Mouse (Mus musculus): ENCODE measurements around the gene Lcn9. TPM values are rescaled to one million over a fixed set of nuclear protein-coding genes. Genes with fewer than 3 reads are reported as not detected.
A peak's percentile ranks its signal among the peaks of the same experiment; 100 is the strongest.

Gene Lcn9
- total RNA-seq, 2 experiments from 2014 or later, result not detected

- intact Hi-C loops (cut with DNase I), result no loop called here
- peak in 1 of 2 experiments; percentile 34 for DNase-seq (ENCODE audit: extremely low spot score in 1 of 2, low spot score in 2 of 2)
These were observed 19.8 kb downstream of the Lcn9 start for GRCm38 (mm10) chr2:25842758-25843157.

- no peak for DNase-seq (ENCODE audit: extremely low spot score in 1 of 2, low spot score in 2 of 2)
- intact Hi-C loops (cut with DNase I), result no loop called here
These were observed 21.1 kb downstream of the Lcn9 start for GRCm38 (mm10) chr2:25844097-25844496.

GRCm38 (mm10) chr2:25846516-25846915 lies 23.6 kb downstream of the Lcn9 start:
- intact Hi-C loops (cut with DNase I), result no loop called here

GRCm38 (mm10) chr2:25847226-25847625 lies 24.3 kb downstream of the Lcn9 start, which contains the start of gene Sohlh1:
Gene Sohlh1, minus strand, starts transcription at chr2:25847248.
- intact Hi-C loops (cut with DNase I), result no loop called here
- no peak for DNase-seq (ENCODE audit: extremely low spot score in 1 of 2, low spot score in 2 of 2)

More at GRCm38 (mm10) chr2:25846516-25846915, 23.6 kb downstream of the Lcn9 start:
- DNase-seq (ENCODE audit: extremely low spot score in 1 of 2, low spot score in 2 of 2), result no peak

- intact Hi-C loops (cut with DNase I), result no loop called here
- peak in 1 of 2 experiments; percentile 64 for DNase-seq (ENCODE audit: extremely low spot score in 1 of 2, low spot score in 2 of 2)
These were observed 27.4 kb downstream of the Lcn9 start for GRCm38 (mm10) chr2:25850330-25850729.

- intact Hi-C loops (cut with DNase I), result no loop called here
- peak; percentile 78 to 79 for DNase-seq (ENCODE audit: extremely low spot score in 1 of 2, low spot score in 2 of 2)
These were observed 29.7 kb downstream of the Lcn9 start for GRCm38 (mm10) chr2:25852626-25853025.

- no peak for DNase-seq (ENCODE audit: extremely low spot score in 1 of 2, low spot score in 2 of 2)
- intact Hi-C loops (cut with DNase I), result no loop called here
These were observed 31.0 kb downstream of the Lcn9 start for GRCm38 (mm10) chr2:25853998-25854397.

- intact Hi-C loops (cut with DNase I), result no loop called here
- DNase-seq (ENCODE audit: extremely low spot score in 1 of 2, low spot score in 2 of 2), result no peak
These were observed 36.9 kb downstream of the Lcn9 start for GRCm38 (mm10) chr2:25859891-25860290.

GRCm38 (mm10) chr2:25862038-25862437 lies 39.1 kb downstream of the Lcn9 start:
- DNase-seq (ENCODE audit: extremely low spot score in 1 of 2, low spot score in 2 of 2), result peak in 1 of 2 experiments; percentile 37
- intact Hi-C loops (cut with DNase I), result no loop called here

GRCm38 (mm10) chr2:25862696-25863270 lies 39.8 kb downstream of the Lcn9 start:
- peak in 1 of 2 experiments; percentile 45 for DNase-seq (ENCODE audit: extremely low spot score in 1 of 2, low spot score in 2 of 2)
- intact Hi-C loops (cut with DNase I), result no loop called here

GRCm38 (mm10) chr2:25863337-25864131 lies 40.6 kb downstream of the Lcn9 start, which contains the start of gene Kcnt1:
Gene Kcnt1, plus strand, starts transcription at chr2:25863734.
- peak in 1 of 2 experiments; percentile 71 for DNase-seq (ENCODE audit: extremely low spot score in 1 of 2, low spot score in 2 of 2)
- intact Hi-C loops (cut with DNase I), result loop anchor here (2.0 kb wide), 1 partner anchor 51 kb away; no protein-coding TSS in a partner anchor

- DNase-seq (ENCODE audit: extremely low spot score in 1 of 2, low spot score in 2 of 2), result no peak
- intact Hi-C loops (cut with DNase I), result loop anchor here (2.0 kb wide), 1 partner anchor 51 kb away; no protein-coding TSS in a partner anchor
These were observed 41.3 kb downstream of the Lcn9 start for GRCm38 (mm10) chr2:25864230-25864629.

GRCm38 (mm10) chr2:25865412-25865811 lies 42.5 kb downstream of the Lcn9 start:
- peak; percentile 66 to 81 for DNase-seq (ENCODE audit: extremely low spot score in 1 of 2, low spot score in 2 of 2)
- intact Hi-C loops (cut with DNase I), result loop anchor here (2.0 kb wide), 1 partner anchor 49 kb away; no protein-coding TSS in a partner anchor

GRCm38 (mm10) chr2:25866656-25867055 lies 43.7 kb downstream of the Lcn9 start:
- no peak for DNase-seq (ENCODE audit: extremely low spot score in 1 of 2, low spot score in 2 of 2)
- intact Hi-C loops (cut with DNase I), result no loop called here

Other genes starting within 250 kb of the Lcn9 start
- 1 to 10 TPM; 1.7 to 2.2 TPM for gene Mamdc4, start 248.3 kb upstream of the Lcn9 start, total RNA-seq (2021)
- gene Phpt1, start 247.9 kb upstream of the Lcn9 start, total RNA-seq (2021), result 100 to 1,000 TPM; 103 to 105 TPM
- gene Ajm1, start 241.4 kb upstream of the Lcn9 start, total RNA-seq (2021), result 100 to 1,000 TPM; 104 to 108 TPM
- 10 to 100 TPM; 81.8 to 96.7 TPM for gene Rabl6, start 214.6 kb upstream of the Lcn9 start, total RNA-seq (2021)
- gene Ccdc183, start 205.5 kb upstream of the Lcn9 start, total RNA-seq (2021), result not detected
- 10 to 100 TPM; 20.5 to 24.5 TPM for gene Tmem141, start 201.1 kb upstream of the Lcn9 start, total RNA-seq (2021)
- gene Fcna, start 195.1 kb upstream of the Lcn9 start, total RNA-seq (2021), result under 1 TPM; 0.69 to 0.99 TPM
- not detected for gene Lcn8, start 170.0 kb upstream of the Lcn9 start, total RNA-seq (2021)
- not detected for gene Lcn5, start 165.2 kb upstream of the Lcn9 start, total RNA-seq (2021)
- gene Lcn6, start 146.4 kb upstream of the Lcn9 start, total RNA-seq (2021), result not detected
- not detected for gene Lcn10, start 140.4 kb upstream of the Lcn9 start, total RNA-seq (2021)
- gene Obp2a, start 123.1 kb upstream of the Lcn9 start, total RNA-seq (2021), result not detected
- gene Bmyc, start 116.4 kb upstream of the Lcn9 start, total RNA-seq (2021), result 10 to 100 TPM; 80.8 to 95.4 TPM
- gene Obp2b, start 86.1 kb upstream of the Lcn9 start, total RNA-seq (2021), result not detected
- gene Lcn3, start 57.6 kb upstream of the Lcn9 start, total RNA-seq (2021), result not detected
- gene Lcn11, start 46.1 kb upstream of the Lcn9 start, total RNA-seq (2021), result not detected
- not detected for gene Gm13539, start 40.9 kb upstream of the Lcn9 start, total RNA-seq (2021)
- not detected for gene Glt6d1, start 7.3 kb upstream of the Lcn9 start, total RNA-seq (2021)
- not detected for gene Sohlh1, start 24.1 kb downstream of the Lcn9 start, total RNA-seq (2021)
- 100 to 1,000 TPM in 1 of 2 experiments, 10 to 100 TPM in 1; 94.7 to 126 TPM for gene Kcnt1, start 40.6 kb downstream of the Lcn9 start, total RNA-seq (2021)
- gene Camsap1, start 160.1 kb downstream of the Lcn9 start, total RNA-seq (2021), result 100 to 1,000 TPM; 155 to 168 TPM
- 10 to 100 TPM; 82.3 to 85.1 TPM for gene Ubac1, start 198.6 kb downstream of the Lcn9 start, total RNA-seq (2021)

All from left cerebral cortex, postnatal 10 days (tissue).